Mouse (Mus musculus) kidney, postnatal 25 days (tissue): Measurements from ENCODE around the gene Psmb5.

Source experiments
- DNase-seq, 2 experiments: peaks; one replicate each; pipeline ENCODE4 v3.0.0; 2021; ENCODE audit warnings: mixed read lengths in 2 of 2

Gene Psmb5

DNA sequence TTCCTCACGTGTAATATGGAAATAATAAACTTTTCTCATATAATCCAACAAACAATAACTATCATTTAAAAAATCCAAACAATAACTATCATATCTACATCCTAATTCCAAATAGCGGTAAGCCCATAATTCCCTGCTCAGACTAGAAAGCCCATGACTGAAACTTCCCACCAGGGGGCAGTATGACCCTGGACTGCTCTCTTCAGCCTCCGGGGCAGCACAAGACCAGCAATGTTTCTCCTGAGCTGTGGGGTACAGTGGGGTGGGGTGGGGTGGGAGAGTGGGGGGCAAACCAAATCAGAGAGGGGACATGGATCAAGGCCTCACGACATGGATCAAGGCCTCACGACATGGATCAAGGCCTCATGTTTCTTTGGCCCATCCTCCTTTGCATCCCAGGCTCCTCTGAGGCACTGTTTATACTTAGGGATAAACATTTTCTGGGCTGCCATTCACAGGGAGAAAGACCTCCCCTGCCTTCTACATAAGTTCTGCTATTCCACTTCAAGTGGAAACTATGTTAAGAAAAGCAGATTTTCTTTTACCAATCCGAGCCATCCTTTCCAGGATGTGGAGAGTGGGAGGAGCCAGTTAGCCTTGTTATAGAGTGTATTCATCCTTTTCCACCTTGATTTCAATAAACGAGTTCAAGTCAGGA, 34.0 kb downstream of the Psmb5 start:
- DNase-seq, result peak; percentile 68 to 82

DNA sequence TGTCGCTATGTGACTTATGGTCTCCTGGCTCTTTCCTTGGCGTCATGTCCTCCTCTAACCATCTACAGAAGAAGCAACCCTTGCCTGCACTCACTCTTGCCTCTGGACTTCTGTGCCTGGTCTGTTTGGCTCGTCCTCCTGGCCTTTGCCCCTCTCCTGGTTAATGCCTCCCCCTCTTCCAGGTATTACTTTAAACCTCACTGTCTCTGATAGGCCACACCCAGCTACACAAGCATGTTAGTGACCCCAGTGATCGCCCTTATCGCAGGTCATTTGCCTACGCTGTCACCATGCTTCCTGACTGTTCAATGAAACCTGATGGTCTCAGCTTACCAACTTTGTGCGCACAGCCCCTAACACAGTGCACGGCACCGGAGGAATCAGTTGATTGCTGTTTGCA, 35.3 kb downstream of the Psmb5 start:
- peak in 1 of 2 experiments; percentile 46 for DNase-seq

DNA sequence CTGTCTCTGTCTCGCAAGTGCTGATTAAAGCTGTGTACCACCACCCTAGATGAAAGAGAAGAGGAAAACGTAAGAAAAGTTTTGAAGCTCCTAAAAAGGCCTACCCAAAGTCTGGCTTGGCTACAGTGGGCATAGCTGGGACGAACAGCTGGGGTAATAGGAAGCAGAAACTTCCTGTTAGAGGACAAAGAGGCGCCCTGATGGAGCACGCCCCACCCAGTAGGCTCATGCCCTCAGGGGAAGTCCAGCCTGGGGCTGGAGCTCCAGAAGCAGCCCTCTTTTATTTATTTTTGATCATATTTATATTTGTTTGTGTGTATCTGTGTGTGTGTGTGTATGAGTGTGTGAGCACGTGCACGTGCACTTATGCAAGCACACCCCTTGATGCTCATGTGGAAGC, 38.2 kb downstream of the Psmb5 start:
- no peak for DNase-seq

DNA sequence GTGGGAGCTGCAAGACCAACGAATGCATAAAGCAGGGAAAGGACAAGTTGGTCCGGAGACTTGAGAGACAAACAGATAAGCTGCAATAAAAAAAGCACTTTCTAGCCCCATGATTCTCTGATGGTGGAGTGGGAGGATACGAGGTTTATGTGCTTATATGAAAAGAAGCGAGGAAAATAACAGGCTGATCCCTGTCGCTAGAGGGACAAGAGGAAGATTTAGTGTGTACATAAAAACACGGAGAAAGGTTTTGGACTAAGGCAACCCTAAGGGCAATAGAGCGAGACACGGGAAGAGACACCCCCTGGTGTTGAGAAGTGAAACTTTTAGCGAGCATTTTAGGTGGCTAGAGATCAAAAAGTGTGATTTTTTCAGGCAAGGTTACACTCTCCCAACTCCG, 39.8 kb downstream of the Psmb5 start:
- peak; percentile 50 to 53 for DNase-seq

DNA sequence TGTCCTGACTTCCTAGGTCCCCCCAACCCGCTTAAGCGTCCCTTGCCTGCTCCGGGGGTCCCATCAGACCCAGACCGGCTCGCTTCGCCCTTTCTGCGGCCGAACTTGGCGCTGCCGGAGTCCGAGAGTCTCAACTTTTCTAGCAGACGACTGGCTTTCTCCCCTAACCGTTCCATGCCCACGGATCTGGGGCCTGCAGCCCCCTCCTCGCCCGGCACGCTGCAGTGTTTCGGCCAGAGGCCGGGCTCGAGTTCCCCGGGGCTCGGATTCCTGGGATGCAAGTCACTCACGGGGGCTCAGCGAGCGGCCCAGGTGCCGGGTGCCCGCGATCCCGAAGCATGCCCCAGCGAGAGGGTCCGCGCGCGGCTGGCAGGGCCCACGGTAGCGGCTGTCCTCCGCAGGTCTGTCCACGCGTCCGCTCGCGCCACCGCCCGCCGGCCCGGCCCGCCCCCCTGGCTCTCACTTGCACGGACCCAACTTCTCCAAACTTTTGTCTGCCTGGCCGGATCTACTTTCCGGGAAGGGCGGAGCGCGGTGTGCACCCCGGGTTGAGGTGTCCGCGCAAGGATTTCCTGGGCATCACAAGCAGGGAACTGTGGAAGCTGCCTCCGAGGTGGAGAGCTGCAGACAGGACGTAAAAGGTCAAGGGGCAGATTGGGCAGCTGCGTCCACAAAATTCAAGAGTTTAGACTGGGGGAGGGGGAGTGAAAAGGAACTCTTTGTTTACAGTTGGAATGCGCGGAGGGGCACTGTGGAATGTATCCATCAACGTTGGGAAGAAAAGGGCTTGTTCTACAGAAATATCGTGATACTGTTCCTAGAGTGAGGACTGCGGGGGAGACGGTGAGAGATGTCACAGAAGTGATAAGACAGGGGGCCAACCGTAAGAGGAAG, 40.5 kb downstream of the Psmb5 start, which contains the start of gene Ajuba:
TSS of gene Ajuba (minus strand) at position 470 of the 894 bp plus-strand sequence.
- DNase-seq, result peak; percentile 92 to 96

DNA sequence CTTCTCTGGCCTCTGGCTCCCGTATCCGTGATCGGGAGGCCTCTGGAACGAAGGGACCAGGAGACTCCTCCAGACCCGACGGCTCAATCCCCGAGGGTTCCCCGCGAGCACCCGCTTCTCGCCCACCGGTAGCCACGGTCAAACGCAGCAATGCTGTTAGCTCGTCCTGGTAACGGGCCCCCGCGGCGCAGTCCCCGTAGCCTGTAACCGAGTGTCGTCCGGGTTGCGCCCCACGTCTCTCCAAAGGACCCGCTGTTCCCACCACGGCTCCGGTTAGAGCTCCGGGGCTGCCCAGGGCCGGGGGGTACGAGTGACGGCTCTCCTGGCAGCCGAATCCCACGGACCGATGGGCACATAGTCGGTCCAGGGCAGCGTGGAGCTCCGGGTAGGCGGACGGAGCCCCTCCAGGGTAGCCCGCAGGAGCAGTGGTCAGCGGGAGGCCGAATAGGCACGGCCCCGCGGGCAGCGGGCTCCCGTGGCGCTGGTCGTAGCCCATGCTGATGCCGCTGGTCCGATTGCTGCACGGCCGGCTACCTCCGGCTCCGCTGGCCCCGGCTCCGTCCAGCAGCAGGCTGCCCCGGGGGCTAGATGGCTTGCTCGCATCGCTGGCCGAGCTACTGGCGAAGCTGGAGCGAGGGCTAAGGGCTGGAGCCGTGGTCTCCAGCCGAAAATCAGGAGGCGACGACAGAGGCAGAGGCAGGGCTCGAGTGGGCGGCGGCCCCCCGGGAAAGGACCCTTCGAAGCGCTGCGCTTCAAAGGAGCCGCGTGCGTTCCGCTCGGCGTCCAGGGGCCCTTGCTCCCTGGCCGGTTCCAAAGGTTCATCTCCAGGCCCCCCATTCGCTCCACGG, 41.4 kb downstream of the Psmb5 start:
- DNase-seq, result peak; percentile 46 to 79

DNA sequence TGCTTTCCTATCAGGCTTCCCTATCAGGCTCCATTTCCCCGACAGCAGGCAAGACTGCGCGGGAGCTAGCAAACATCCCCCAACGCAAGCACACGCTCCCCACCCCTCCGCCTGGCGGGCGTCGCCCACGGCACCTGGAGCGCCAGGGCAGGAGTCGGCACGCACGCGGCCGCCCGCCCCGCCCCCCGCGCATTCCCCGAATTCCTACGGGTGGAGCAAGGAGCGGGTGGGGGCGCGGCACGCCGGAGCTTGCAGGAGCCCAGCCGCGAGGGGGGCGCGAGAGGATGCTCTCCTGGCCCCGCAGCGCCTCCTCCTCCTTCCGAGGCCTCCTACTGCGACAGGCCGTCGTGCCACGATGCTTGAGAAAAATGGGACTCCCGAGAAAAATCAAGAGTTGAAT, 42.2 kb downstream of the Psmb5 start:
- peak; percentile 91 to 93 for DNase-seq

DNA sequence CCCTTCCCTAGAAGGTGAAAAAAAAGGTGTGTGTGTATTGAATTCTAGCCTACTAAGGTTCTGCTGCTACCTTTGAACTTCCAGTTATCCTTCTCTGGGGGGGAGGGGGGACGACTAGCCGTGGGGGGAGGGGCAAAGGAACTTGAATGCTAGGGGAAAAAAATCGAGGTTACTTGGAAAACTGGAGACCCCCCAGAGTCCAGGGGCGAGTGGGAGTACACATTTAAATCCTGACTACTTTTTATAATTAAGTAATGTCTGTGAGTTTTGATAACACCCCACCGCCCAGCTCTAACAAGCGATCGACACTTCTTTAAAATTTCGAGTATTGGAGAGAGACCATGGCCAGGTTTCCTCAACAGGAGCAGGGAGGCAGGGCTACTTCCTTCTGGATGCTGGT, 42.8 kb downstream of the Psmb5 start:
- no peak for DNase-seq

DNA sequence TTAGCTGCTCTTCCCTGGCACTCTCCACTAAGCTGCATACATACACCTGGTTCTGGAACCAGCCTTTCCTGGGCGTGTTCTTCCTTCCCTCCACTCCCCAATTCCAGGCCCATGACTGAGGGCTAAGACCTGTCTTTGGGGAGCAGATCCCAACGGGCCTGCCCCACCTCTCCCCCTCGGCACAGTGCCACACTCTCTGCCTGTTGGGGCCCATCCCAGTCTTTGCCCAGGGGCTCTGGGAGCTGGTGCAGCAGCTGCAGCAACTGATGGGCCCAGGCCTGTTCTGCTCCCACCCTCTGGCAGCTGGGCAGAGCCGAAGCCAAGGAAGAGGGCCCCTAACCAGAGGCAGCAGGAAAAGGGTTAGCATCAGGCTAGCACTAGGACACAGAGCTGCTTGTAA, 43.6 kb downstream of the Psmb5 start:
- peak in 1 of 2 experiments; percentile 49 for DNase-seq

DNA sequence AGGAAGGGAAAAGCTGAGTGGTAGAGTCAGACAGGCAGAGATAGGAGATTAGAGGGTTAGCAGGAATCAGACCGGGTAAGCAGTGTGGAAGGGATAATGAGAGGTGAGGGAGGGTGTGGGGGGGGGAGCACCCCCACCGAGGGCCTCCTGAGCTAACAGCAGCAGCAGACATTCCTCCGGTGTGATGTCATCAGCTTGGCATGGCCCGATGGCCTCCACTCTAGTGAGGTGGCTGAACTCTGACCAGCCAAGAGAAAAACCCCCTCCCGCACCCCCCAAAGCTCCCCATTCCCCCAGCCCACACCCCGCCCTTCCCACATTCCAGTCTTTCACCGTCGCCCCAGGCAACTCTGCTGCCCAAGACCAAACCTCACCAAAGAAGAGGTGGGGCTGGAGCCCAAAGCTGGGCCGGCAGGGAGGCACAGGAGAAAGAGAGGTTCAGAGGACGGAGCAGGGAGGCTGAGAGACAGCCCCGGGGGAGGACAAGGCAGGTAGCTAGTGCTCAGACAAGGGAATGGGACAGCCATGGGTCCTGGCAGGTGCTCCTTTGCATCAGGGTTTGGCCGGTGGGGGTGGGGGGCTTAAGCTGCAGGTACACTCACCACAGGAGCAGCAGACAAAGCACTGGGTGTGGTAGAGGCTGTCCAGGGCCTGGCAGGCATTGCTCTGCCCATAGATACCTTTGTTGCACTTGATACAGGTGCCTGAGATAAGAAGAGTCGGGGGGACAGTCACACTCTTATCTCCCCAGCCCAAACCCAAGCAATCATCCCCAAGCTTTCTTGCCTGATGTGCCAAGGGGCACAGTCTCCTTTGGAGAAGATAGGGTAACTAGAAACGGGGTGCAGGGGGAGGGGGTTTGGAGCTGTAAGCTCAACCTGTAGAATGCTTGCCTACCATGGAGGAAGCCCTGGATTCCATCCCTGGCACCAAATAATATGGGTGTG, 44.8 kb downstream of the Psmb5 start:
- peak; percentile 80 to 94 for DNase-seq

DNA sequence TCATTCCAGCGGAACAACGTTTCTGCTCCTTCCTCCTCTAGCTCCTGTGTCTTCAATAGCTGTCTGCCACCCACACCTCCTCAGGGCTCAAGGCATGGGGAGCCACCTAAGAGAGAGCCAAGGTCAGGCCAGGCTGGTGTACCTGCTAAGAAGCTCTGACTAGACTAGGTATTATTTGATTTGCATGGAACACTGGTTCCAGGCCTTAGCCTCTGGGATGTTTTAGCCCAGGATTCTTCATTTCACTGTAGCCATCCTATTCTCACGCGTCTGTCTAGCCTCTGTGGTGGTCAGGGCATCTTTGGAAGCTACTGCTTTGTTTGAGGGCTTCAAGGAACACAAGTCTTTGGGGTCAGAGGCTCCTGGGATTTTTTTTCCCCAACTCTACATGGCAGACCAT, 45.7 kb downstream of the Psmb5 start:
- no peak for DNase-seq

DNA sequence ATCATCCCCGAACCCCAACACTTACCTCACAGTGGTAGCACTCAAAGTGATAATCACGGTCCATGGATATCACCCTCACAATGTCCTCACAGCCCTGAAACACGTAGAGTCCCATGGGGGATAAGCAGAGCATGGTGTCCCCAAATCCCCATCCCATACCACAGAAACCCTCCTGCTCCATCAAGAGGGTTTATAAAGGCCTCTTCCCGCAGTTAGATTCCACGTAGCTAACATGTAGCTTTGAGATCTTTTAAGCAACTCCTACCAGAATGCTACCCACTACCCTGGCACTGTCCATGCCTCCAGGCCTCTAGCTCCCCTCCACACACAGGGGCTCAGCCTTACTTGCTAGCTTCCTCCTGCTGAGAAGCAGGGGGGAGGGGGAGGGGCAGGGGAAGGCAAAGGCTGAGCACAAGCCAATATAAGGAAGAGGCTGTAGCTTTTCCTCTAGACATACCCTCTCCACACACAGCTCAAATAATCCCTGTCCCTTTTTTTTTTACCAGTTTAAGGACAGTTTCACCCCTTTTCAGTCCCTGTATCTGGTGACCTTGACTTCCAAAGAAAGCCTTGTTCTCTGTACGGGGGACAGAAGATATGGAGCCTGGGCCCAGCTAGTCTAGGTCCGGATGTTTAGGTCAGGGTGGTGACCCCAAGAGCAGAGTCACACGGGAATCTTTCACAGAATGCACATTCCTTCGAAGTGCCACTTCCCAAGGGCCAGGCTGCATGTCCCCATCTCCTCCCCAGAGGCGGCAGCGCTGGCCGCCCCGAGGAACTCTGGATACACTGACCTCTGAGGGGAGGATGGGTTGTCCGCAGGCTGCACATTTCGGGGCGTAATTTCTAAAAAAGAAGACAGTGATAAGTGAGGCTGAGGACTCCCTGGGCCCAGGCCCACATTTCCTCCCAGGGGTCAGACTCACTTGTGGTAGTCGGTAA, 48.1 kb downstream of the Psmb5 start:
- peak in 1 of 2 experiments; percentile 46 for DNase-seq

DNA sequence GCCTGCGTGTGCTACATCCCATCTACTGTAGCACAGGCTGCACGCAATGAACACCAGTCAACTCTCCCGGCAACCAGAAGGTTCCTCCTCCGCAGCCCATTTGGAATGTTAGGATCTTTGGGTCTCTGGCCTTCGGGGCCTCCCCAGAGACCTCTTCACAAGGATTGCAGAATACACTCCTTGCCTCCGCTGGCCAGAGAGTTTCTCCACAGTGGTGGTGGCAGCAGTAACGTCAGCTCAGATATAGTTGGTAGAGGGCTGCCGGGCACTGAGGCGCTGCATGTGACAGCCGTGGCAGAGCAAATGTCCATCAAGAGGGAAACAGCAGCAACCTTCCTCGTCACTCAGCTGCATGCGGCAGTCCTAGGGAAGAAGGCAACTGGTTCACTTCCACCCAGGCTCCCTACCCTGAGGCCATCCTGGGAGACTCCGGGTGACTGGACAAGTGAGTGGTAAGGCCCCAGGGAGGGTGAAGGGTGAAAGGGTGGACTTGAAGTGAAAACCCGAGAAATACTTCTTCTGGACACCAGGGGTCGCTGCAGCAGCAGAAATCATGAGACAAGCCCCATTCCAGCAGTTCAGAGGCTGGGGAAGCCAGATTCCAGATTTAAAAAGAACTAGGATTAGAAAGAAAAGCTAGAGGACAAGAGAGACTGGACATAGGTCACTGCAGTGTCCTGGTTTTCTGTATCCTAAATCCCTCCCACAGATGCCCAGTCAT, 49.0 kb downstream of the Psmb5 start:
- DNase-seq, result peak; percentile 83 to 86
